Mouse (Mus musculus) embryonic facial prominence, embryonic 15.5 days (tissue): Measurements from ENCODE around the gene Zfp748. TPM values are rescaled to one million over a fixed set of nuclear protein-coding genes. Genes with fewer than 3 reads are reported as not detected.
A peak's percentile ranks its signal among the peaks of the same experiment; 100 is the strongest.

ENCODE experiments used
- ATAC-seq: fragments of 200-750 bp; cut with Nextera tagmentation; 2 replicates; pipeline ENCODE4 v1.8.0; 2017; ENCODE audit warnings: low read depth, moderate TSS enrichment; ENCODE audit not compliant: insufficient number of reproducible peaks, low FRiP score, low TSS enrichment
- H3K27ac ChIP-seq: fragments of 300-500 bp; sonication (generic); replicated peaks from 2 replicates; pipeline ENCODE4 v1.5.1; 2015; ENCODE audit warnings: mild to moderate bottlenecking, inconsistent platforms
- H3K27me3 ChIP-seq: fragments of 300-500 bp; sonication (generic); 2 replicates; pipeline ENCODE4 v1.6.1; 2015; ENCODE audit warnings: inconsistent platforms
- H3K36me3 ChIP-seq: fragments of 300-500 bp; sonication (generic); 2 replicates; pipeline ENCODE4 v1.6.1; 2015; ENCODE audit warnings: mild to moderate bottlenecking, inconsistent platforms
- H3K4me1 ChIP-seq: fragments of 300-500 bp; sonication (generic); 2 replicates; pipeline ENCODE4 v1.6.1; 2015; ENCODE audit warnings: inconsistent platforms
- H3K4me2 ChIP-seq: fragments of 300-500 bp; sonication (generic); replicated peaks from 2 replicates; pipeline ENCODE4 v1.6.1; 2015; ENCODE audit warnings: mild to moderate bottlenecking, inconsistent platforms
- H3K4me3 ChIP-seq: fragments of 300-500 bp; sonication (generic); replicated peaks from 2 replicates; pipeline ENCODE4 v1.5.1; 2015; ENCODE audit warnings: mild to moderate bottlenecking, inconsistent platforms
- H3K9ac ChIP-seq: fragments of 300-500 bp; sonication (generic); 2 replicates; pipeline ENCODE4 v1.6.1; 2015; ENCODE audit warnings: inconsistent platforms
- H3K9me3 ChIP-seq: fragments of 300-500 bp; sonication (generic); replicated peaks from 2 replicates; pipeline ENCODE4 v1.6.1; 2016; ENCODE audit warnings: inconsistent platforms
- WGBS: fragments of 180-500 bp; shearing (Covaris S2); methylation state at CpG from one replicate; pipeline ENCODE4 v1.1.7; 2015; 5-methylcytosine and 5-hydroxymethylcytosine counted together
- polyA plus RNA-seq: library from polyadenylated mRNA; unstranded; fragments of >200 nt; fragmentation: Nextera tagmentation; extraction: Ambion mirVana; gene quantifications from 2 replicates; pipeline ENCODE4 v1.2.1, GENCODE M21; 2015

The Zfp748 gene
- polyA plus RNA-seq: 10.5 and 11.8 TPM in 2 replicates

GRCm38 (mm10) chr13:67553730-67554129 lies at the start of gene Zfp748:
Zfp748 (minus strand) TSS chr13:67553830.
- ATAC-seq: no peak
- Histone ChIP-seq H3K4me3 (peak within 1 kb of the TSS; percentile 94), H3K4me1 (peaks cover 11% of the 10 kb centered on the region)

GRCm38 (mm10) chr13:67572591-67573189 lies 19.1 kb upstream of the Zfp748 start:
- H3K36me3 ChIP-seq: no peaks in the 10 kb centered on the region
- H3K4me3 ChIP-seq: no peak overlapping the region
- H3K4me2 ChIP-seq: no peak overlapping the region
- H3K27ac ChIP-seq: no peak overlapping the region
- no peaks in the 10 kb centered on the region for H3K9me3 ChIP-seq
- H3K27me3 ChIP-seq: no peaks in the 10 kb centered on the region
- H3K9ac ChIP-seq: no peak overlapping the region
- WGBS: 70% methylated on average over 5 of the region's 5 CpGs
- H3K4me1 ChIP-seq: no peaks in the 10 kb centered on the region
- ATAC-seq: no peak

More at GRCm38 (mm10) chr13:67553730-67554129, at the start of gene Zfp748:
- Histone ChIP-seq H3K4me2 (peak within 1 kb of the TSS; percentile 59), H3K27ac (peak within 1 kb of the TSS; percentile 90), H3K27me3 (no peaks in the 10 kb centered on the region), H3K36me3 (no peaks in the 10 kb centered on the region), H3K9me3 (no peaks in the 10 kb centered on the region), H3K9ac (peak within 1 kb of the TSS; percentile 81)
- WGBS: 71% methylated on average over 4 of the region's 4 CpGs

GRCm38 (mm10) chr13:67552505-67553346 lies 904 bp downstream of the Zfp748 start:
- Histone ChIP-seq H3K4me3 (peak overlapping the region; percentile 94), H3K9me3 (no peaks in the 10 kb centered on the region), H3K9ac (peak overlapping the region; percentile 81), H3K36me3 (no peaks in the 10 kb centered on the region), H3K4me1 (peaks cover 11% of the 10 kb centered on the region), H3K4me2 (peak overlapping the region; percentile 59), H3K27me3 (no peaks in the 10 kb centered on the region), H3K27ac (peak overlapping the region; percentile 90)
- ATAC-seq: peak; percentile 93
- WGBS: under 1% methylated on average over 44 of the region's 44 CpGs

- Histone ChIP-seq H3K4me3 (no peak overlapping the region), H3K27ac (no peak overlapping the region), H3K4me1 (no peaks in the 10 kb centered on the region), H3K4me2 (no peak overlapping the region), H3K9me3 (0 out of 2 replicates have a peak, but pooled peaks cover 6% of the 10 kb centered on the region), H3K36me3 (peaks cover 45% of the 10 kb centered on the region), H3K9ac (no peak overlapping the region), H3K27me3 (no peaks in the 10 kb centered on the region)
- WGBS: 79% methylated on average over 1 of the region's 1 CpGs
- no peak for ATAC-seq
Observed at GRCm38 (mm10) chr13:67545941-67546340, 7.7 kb downstream of the Zfp748 start.

GRCm38 (mm10) chr13:67527049-67527730 lies 26.4 kb downstream of the Zfp748 start:
- H3K9me3 ChIP-seq: no peaks in the 10 kb centered on the region
- no peaks in the 10 kb centered on the region for H3K27me3 ChIP-seq
- no peak overlapping the region for H3K27ac ChIP-seq
- H3K4me2 ChIP-seq: no peak overlapping the region
- 73% methylated on average over 3 of the region's 3 CpGs for WGBS
- no peak overlapping the region for H3K9ac ChIP-seq
- H3K36me3 ChIP-seq: no peaks in the 10 kb centered on the region
- ATAC-seq: no peak
- no peak overlapping the region for H3K4me3 ChIP-seq
- peaks cover 6% of the 10 kb centered on the region for H3K4me1 ChIP-seq

- WGBS: under 1% methylated on average over 27 of the region's 27 CpGs
Observed at GRCm38 (mm10) chr13:67525753-67526410, 27.7 kb downstream of the Zfp748 start, which contains the start of the genes Gm26965 and Zfp87. Gm26965 (minus strand) TSS chr13:67526151. Zfp87 (minus strand) TSS chr13:67526177.

GRCm38 (mm10) chr13:67500908-67501307 lies 52.7 kb downstream of the Zfp748 start:
- peaks cover 6% of the 10 kb centered on the region for H3K4me1 ChIP-seq
- ATAC-seq: no peak
- H3K9ac ChIP-seq: no peak overlapping the region
- no peak overlapping the region for H3K27ac ChIP-seq
- H3K27me3 ChIP-seq: no peaks in the 10 kb centered on the region
- H3K4me2 ChIP-seq: peak overlapping the region; percentile 69; the same call in 1 of the 2 replicates
- WGBS: 78% methylated on average over 1 of the region's 1 CpGs
- H3K36me3 ChIP-seq: 0 out of 2 replicates have a peak, but pooled peaks cover 3% of the 10 kb centered on the region
- no peak overlapping the region for H3K4me3 ChIP-seq
- H3K9me3 ChIP-seq: no peaks in the 10 kb centered on the region

More at GRCm38 (mm10) chr13:67525753-67526410, 27.7 kb downstream of the Zfp748 start, which contains the start of the genes Gm26965 and Zfp87:
- Histone ChIP-seq H3K4me3 (peak within 1 kb of the TSS; percentile 92), H3K27me3 (no peaks in the 10 kb centered on the region), H3K4me2 (peak within 1 kb of the TSS; percentile 78), H3K9me3 (no peaks in the 10 kb centered on the region), H3K27ac (peak within 1 kb of the TSS; percentile 81), H3K9ac (peak within 1 kb of the TSS; percentile 79), H3K36me3 (peaks cover 7% of the 10 kb centered on the region), H3K4me1 (peaks cover 6% of the 10 kb centered on the region)
- ATAC-seq: peak; percentile 97

GRCm38 (mm10) chr13:67500084-67500719 lies 53.4 kb downstream of the Zfp748 start, which contains the start of gene Zfp58:
Zfp58 (minus strand) TSS chr13:67500555.
- H3K4me1 ChIP-seq: peaks cover 6% of the 10 kb centered on the region
- peak within 1 kb of the TSS; percentile 66 for H3K9ac ChIP-seq
- H3K4me3 ChIP-seq: peak within 1 kb of the TSS; percentile 81
- H3K27ac ChIP-seq: peak within 1 kb of the TSS; percentile 66
- peak within 1 kb of the TSS; percentile 69 for H3K4me2 ChIP-seq
- WGBS: under 1% methylated on average over 22 of the region's 22 CpGs
- peaks cover 10% of the 10 kb centered on the region for H3K36me3 ChIP-seq
- H3K9me3 ChIP-seq: 0 out of 2 replicates have a peak, but pooled peaks cover 1% of the 10 kb centered on the region
- no peaks in the 10 kb centered on the region for H3K27me3 ChIP-seq
- peak; percentile 88 for ATAC-seq

GRCm38 (mm10) chr13:67495631-67496030 lies 58.0 kb downstream of the Zfp748 start:
- peaks cover 35% of the 10 kb centered on the region for H3K9me3 ChIP-seq
- no peak for ATAC-seq
- H3K4me1 ChIP-seq: peaks cover 6% of the 10 kb centered on the region
- H3K9ac ChIP-seq: no peak overlapping the region
- no peak overlapping the region for H3K4me3 ChIP-seq
- WGBS: 94% methylated on average over 1 of the region's 1 CpGs
- H3K27ac ChIP-seq: no peak overlapping the region
- no peak overlapping the region for H3K4me2 ChIP-seq
- peaks cover 51% of the 10 kb centered on the region for H3K36me3 ChIP-seq
- no peaks in the 10 kb centered on the region for H3K27me3 ChIP-seq
